Mouse (Mus musculus): ENCODE results near the gene Zdhhc25. TPM values are rescaled to one million over a fixed set of nuclear protein-coding genes. Genes with fewer than 3 reads are reported as not detected.

The Zdhhc25 gene
- polyA plus RNA-seq, 1 experiment from 2014 or later: not detected

DNA sequence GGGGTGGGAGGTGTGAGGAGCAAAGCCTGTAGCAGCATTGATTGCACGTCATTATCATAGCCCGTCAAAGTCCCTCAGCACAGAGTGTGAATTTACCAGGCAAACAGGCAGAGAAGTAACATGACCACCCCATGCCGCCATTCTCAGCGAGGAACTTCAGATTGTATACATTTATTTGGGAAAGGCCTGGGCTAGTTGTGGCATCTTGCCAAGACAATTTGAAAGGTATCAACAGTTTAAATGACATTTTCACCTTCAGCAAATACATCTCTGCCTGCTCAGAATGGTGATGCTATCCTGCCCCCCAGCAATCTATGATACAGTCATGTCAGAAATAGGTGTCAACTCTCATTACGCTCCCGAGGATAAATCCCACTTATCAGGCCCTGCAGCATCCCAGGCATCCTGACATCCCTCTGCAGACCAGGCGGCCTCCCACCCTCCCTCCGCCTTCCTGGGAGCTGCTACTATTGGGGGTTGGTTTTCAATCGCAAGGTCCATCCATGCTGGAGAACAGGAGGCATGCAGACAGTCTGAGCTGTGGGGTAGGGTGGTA lies 28.8 kb downstream of the Zdhhc25 start:
- Histone ChIP-seq H3K27me3 (ENCODE audit: insufficient read depth, low read length) (no peaks in the 10 kb centered on the region), H3K9ac (no peak overlapping the region), H3K36me3 (ENCODE audit: insufficient read depth) (no peaks in the 10 kb centered on the region), H3K4me3 (ENCODE audit: low read depth, low read length) (no peak overlapping the region), H3K4me2 (no peak overlapping the region), H3K4me1 (ENCODE audit: insufficient read depth) (no peaks in the 10 kb centered on the region), H3K9me3 (ENCODE audit: low read depth, low read length) (no peaks in the 10 kb centered on the region), H3K27ac (ENCODE audit: low read depth) (no peak overlapping the region)
- no peak for DNase-seq
- TF ChIP-seq CTCF (IDR thresholded peaks at IDR 0.05; ENCODE audit: low read depth): no peak
- WGBS: 51% methylated on average over 9 of the region's 9 CpGs
- ATAC-seq (ENCODE audit: insufficient read depth): no peak

DNA sequence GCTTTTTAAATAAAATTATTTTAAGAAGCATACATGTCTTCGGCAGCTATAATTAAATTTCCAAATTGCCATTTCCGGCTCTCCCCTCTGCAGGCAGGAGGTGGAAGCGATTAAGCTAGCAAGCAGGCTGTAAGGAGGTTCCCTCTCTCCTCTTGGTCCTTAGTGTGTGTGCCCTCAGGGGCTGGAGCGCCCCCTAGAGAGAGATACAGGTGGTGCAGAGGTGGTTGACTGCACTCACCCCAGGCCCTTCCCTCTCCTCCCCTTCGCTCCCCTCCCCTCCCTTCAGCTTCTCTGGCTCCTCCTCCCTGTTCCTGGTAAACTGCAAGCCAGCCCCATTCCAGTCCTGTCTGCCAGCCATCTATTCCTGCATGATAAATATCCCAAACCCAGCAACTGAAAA lies 35.1 kb downstream of the Zdhhc25 start:
- no peaks in the 10 kb centered on the region for H3K27me3 ChIP-seq (ENCODE audit: insufficient read depth, low read length)
- no peaks in the 10 kb centered on the region for H3K4me1 ChIP-seq (ENCODE audit: insufficient read depth)
- ATAC-seq (ENCODE audit: insufficient read depth): no peak
- no peaks in the 10 kb centered on the region for H3K36me3 ChIP-seq (ENCODE audit: insufficient read depth)
- H3K9ac ChIP-seq: no peak overlapping the region
- 52% methylated on average over 5 of the region's 5 CpGs for WGBS
- no peaks in the 10 kb centered on the region for H3K9me3 ChIP-seq (ENCODE audit: low read depth, low read length)
- H3K4me2 ChIP-seq: no peak overlapping the region
- H3K27ac ChIP-seq (ENCODE audit: low read depth): no peak overlapping the region
- TF ChIP-seq CTCF (IDR thresholded peaks at IDR 0.05; ENCODE audit: low read depth): no peak
- DNase-seq: no peak
- no peak overlapping the region for H3K4me3 ChIP-seq (ENCODE audit: low read depth, low read length)

DNA sequence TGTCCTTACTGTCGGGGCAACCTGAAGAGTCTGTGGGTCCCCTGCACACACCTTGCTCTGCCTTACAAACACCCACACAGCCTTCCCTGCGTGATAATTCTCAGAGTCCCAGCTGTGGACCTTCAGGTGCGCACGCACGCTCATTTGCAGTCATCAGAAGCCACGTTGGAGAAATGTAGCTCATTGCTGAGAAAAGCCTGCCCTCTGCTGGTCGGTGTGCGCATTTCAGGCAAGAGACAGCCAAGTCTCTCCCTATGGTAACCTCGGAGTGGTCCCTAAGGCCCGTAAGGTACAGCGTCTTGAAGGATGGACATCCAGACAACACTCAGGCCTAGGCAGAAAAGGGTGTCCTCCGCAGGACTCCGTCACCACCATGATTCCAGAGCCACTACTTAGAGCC lies 50.9 kb downstream of the Zdhhc25 start:
- ATAC-seq (ENCODE audit: insufficient read depth): no peak
- WGBS: 24% methylated on average over 13 of the region's 13 CpGs
- no peak overlapping the region for H3K9ac ChIP-seq
- peak; percentile 88 for TF ChIP-seq CTCF (IDR thresholded peaks at IDR 0.05; ENCODE audit: low read depth)
- H3K4me1 ChIP-seq (ENCODE audit: insufficient read depth): no peaks in the 10 kb centered on the region
- DNase-seq: peak; percentile 79
- H3K27ac ChIP-seq (ENCODE audit: low read depth): no peak overlapping the region
- H3K4me3 ChIP-seq (ENCODE audit: low read depth, low read length): no peak overlapping the region
- no peaks in the 10 kb centered on the region for H3K36me3 ChIP-seq (ENCODE audit: insufficient read depth)
- H3K27me3 ChIP-seq (ENCODE audit: insufficient read depth, low read length): no peaks in the 10 kb centered on the region
- H3K9me3 ChIP-seq (ENCODE audit: low read depth, low read length): no peaks in the 10 kb centered on the region
- H3K4me2 ChIP-seq: no peak overlapping the region

Other genes with a start within 250 kb of the Zdhhc25 start
- gene Brd1, start 133.9 kb downstream of the Zdhhc25 start, polyA plus RNA-seq (2014; fragmentation: Nextera tagmentation; extraction: Ambion mirVana): 23.1 and 27.0 TPM in 2 replicates
- gene Zbed4, start 151.4 kb downstream of the Zdhhc25 start, polyA plus RNA-seq (2014; fragmentation: Nextera tagmentation; extraction: Ambion mirVana): 23.1 and 23.2 TPM in 2 replicates
- 13.3 and 15.0 TPM in 2 replicates for gene Alg12, start 219.0 kb downstream of the Zdhhc25 start, polyA plus RNA-seq (2014; fragmentation: Nextera tagmentation; extraction: Ambion mirVana)
- 93.8 and 97.9 TPM in 2 replicates for gene Creld2, start 219.3 kb downstream of the Zdhhc25 start, polyA plus RNA-seq (2014; fragmentation: Nextera tagmentation; extraction: Ambion mirVana)

Data from lung, embryonic 14.5 days (tissue).